Comparison of ENCODE assay signal across 8 mouse cellular contexts in genomic region chr10:40246374-40247165, GRCm38 (mm10). TPM values are rescaled to one million over a fixed set of nuclear protein-coding genes. Genes with fewer than 3 reads are reported as not detected.
A peak's percentile ranks its signal among the peaks of the same experiment; 100 is the strongest.
DNase-seq lines count a peak whose midpoint lies in the region; ATAC-seq and TF ChIP-seq lines count a peak whose summit lies in the region.

Rpf2 (minus strand) TSS chr10:40247036.

- H3K9me3 ChIP-seq in heart, embryonic 13.5 days: no peaks in the 10 kb centered on the region
- no peaks in the 10 kb centered on the region for H3K9me3 ChIP-seq in liver, embryonic 14.5 days (ENCODE audit: control insufficient read depth, low read length)
- no peaks in the 10 kb centered on the region for H3K9me3 ChIP-seq in neural tube, embryonic 11.5 days (ENCODE audit: control insufficient read depth, low read length)
- no peaks in the 10 kb centered on the region for H3K9me3 ChIP-seq in stomach, postnatal 0 days (ENCODE audit: control insufficient read depth, low read length)

- peak; percentile 99 for ATAC-seq in CD4-positive, CD25-positive, alpha-beta regulatory T cell, adult 4 months
- ATAC-seq in erythroid progenitor cell, adult 5-6 weeks (replicated peaks; ENCODE audit: low FRiP score, poor library complexity, severe bottlenecking): peak; percentile 95
- ATAC-seq in heart, embryonic 13.5 days (ENCODE audit: extremely low read depth, insufficient number of reproducible peaks, low FRiP score, low TSS enrichment): peak; percentile 80
- ATAC-seq in liver, embryonic 14.5 days (ENCODE audit: insufficient read depth): peak; percentile 88
- ATAC-seq in neural tube, embryonic 11.5 days (ENCODE audit: insufficient read depth, low FRiP score, low TSS enrichment): peak; percentile 93
- peak; percentile 95 for ATAC-seq in stomach, postnatal 0 days (ENCODE audit: low FRiP score, low TSS enrichment)

- TF ChIP-seq CTCF in liver, embryonic 14.5 days (IDR thresholded peaks at IDR 0.05; ENCODE audit: low read depth): 0 out of 2 replicates have a peak, but pooled peaks have one; percentile 14
- no peak for TF ChIP-seq CTCF in stomach, postnatal 0 days (IDR thresholded peaks at IDR 0.05; ENCODE audit: low read depth)

- H3K36me3 ChIP-seq in heart, embryonic 13.5 days: peaks cover 71% of the 10 kb centered on the region
- peaks cover 8% of the 10 kb centered on the region for H3K36me3 ChIP-seq in liver, embryonic 14.5 days (replicated peaks; ENCODE audit: control insufficient read depth, insufficient read depth, low read depth)
- H3K36me3 ChIP-seq in neural tube, embryonic 11.5 days (ENCODE audit: control insufficient read depth, insufficient read depth, low read length): peaks cover 11% of the 10 kb centered on the region
- H3K36me3 ChIP-seq in stomach, postnatal 0 days (ENCODE audit: control insufficient read depth, insufficient read depth, low read length): peaks cover 21% of the 10 kb centered on the region; the same call in 1 of the 2 replicates

- H3K4me1 ChIP-seq in heart, embryonic 13.5 days: peaks cover 11% of the 10 kb centered on the region
- H3K4me1 ChIP-seq in liver, embryonic 14.5 days (replicated peaks; ENCODE audit: control insufficient read depth in 2 of 2, insufficient read depth in 2 of 2, low read length in 1 of 2): peaks cover 5 to 15% of the 10 kb centered on the region in 2 experiments; a peak in 3 of 4 replicates
- H3K4me1 ChIP-seq in neural tube, embryonic 11.5 days (ENCODE audit: control insufficient read depth, insufficient read depth, low read length): no peaks in the 10 kb centered on the region
- 0 out of 2 replicates have a peak, but pooled peaks cover 2% of the 10 kb centered on the region for H3K4me1 ChIP-seq in stomach, postnatal 0 days (replicated peaks; ENCODE audit: control insufficient read depth, insufficient read depth)

- TF ChIP-seq EP300 in liver, embryonic 14.5 days (IDR thresholded peaks at IDR 0.05; ENCODE audit: low read depth): no peak
- TF ChIP-seq EP300 in stomach, postnatal 0 days (optimal IDR thresholded peaks at IDR 0.05): no peak

- peak within 1 kb of the TSS; percentile 72 for H3K4me2 ChIP-seq in heart, embryonic 13.5 days
- H3K4me2 ChIP-seq in liver, embryonic 14.5 days (ENCODE audit: low read depth): peak within 1 kb of the TSS; percentile 87
- peak within 1 kb of the TSS; percentile 51 for H3K4me2 ChIP-seq in neural tube, embryonic 11.5 days (ENCODE audit: low read depth)
- peak within 1 kb of the TSS; percentile 84 for H3K4me2 ChIP-seq in stomach, postnatal 0 days (replicated peaks; ENCODE audit: low read depth)

- WGBS in heart, embryonic 13.5 days: 1% methylated on average over 54 of the region's 54 CpGs
- under 1% methylated on average over 54 of the region's 54 CpGs for WGBS in liver, embryonic 14.5 days (ENCODE audit: insufficient replicate concordance)
- 1% methylated on average over 54 of the region's 54 CpGs for WGBS in neural tube, embryonic 11.5 days
- WGBS in stomach, postnatal 0 days: under 1% methylated on average over 54 of the region's 54 CpGs

- peak within 1 kb of the TSS; percentile 56 for H3K27ac ChIP-seq in heart, embryonic 13.5 days (replicated peaks)
- peak within 1 kb of the TSS; percentile 55 for H3K27ac ChIP-seq in liver, embryonic 14.5 days
- peak within 1 kb of the TSS; percentile 46; the same call in 1 of the 2 replicates for H3K27ac ChIP-seq in neural tube, embryonic 11.5 days (ENCODE audit: low read depth, low read length)
- peak within 1 kb of the TSS; percentile 81 for H3K27ac ChIP-seq in stomach, postnatal 0 days (replicated peaks)

- H3K4me3 ChIP-seq in heart, embryonic 13.5 days: peak within 1 kb of the TSS; percentile 73
- H3K4me3 ChIP-seq in liver, embryonic 14.5 days (ENCODE audit: insufficient read depth in 1 of 2, low read depth in 2 of 2, low read length in 2 of 2): peak within 1 kb of the TSS; percentile 65 to 99
- peak within 1 kb of the TSS; percentile 77 for H3K4me3 ChIP-seq in neural tube, embryonic 11.5 days (ENCODE audit: low read depth, low read length)
- H3K4me3 ChIP-seq in stomach, postnatal 0 days (ENCODE audit: low read depth, low read length): peak within 1 kb of the TSS; percentile 77

- DNase-seq in brain, embryonic 18.5 days (ENCODE audit: low read depth, low spot score): peak; percentile 84
- peak; percentile 90 for DNase-seq in kidney, postnatal 10 days
- peak; percentile 75 to 78 (median 76) for DNase-seq in liver, embryonic 14.5 days (ENCODE audit: low read depth in 3 of 3, low spot score in 3 of 3)
- DNase-seq in neural tube, embryonic 11.5 days (ENCODE audit: low spot score): peak; percentile 92
- DNase-seq in stomach, postnatal 0 days (ENCODE audit: low spot score): peak; percentile 89

- peak within 1 kb of the TSS; percentile 86 for H3K9ac ChIP-seq in heart, embryonic 13.5 days
- H3K9ac ChIP-seq in liver, embryonic 14.5 days (replicated peaks): peak within 1 kb of the TSS; percentile 77
- H3K9ac ChIP-seq in neural tube, embryonic 11.5 days (ENCODE audit: low read length): peak within 1 kb of the TSS; percentile 71
- H3K9ac ChIP-seq in stomach, postnatal 0 days (ENCODE audit: low read length): peak within 1 kb of the TSS; percentile 79

- no peaks in the 10 kb centered on the region for H3K27me3 ChIP-seq in heart, embryonic 13.5 days (replicated peaks)
- H3K27me3 ChIP-seq in liver, embryonic 14.5 days (ENCODE audit: control insufficient read depth, insufficient read depth, low read length): no peaks in the 10 kb centered on the region
- H3K27me3 ChIP-seq in neural tube, embryonic 11.5 days (ENCODE audit: control insufficient read depth, insufficient read depth, low read length): no peaks in the 10 kb centered on the region
- no peaks in the 10 kb centered on the region for H3K27me3 ChIP-seq in stomach, postnatal 0 days (ENCODE audit: control insufficient read depth, insufficient read depth, low read length)

RNA-seq across cellular contexts. Expression of gene Rpf2, which starts in this region (rescaled TPM):
- polyA plus RNA-seq in CD4-positive, CD25-positive, alpha-beta regulatory T cell, adult 4 months (2017; shearing (Covaris generic)): 10 to 100 TPM; 59.7 to 68.8 TPM
- 13.0 and 15.5 TPM in 2 replicates for total RNA-seq in erythroid progenitor cell, adult 5-6 weeks (2015; ENCODE audit: low replicate concordance)
- 18.4 and 19.4 TPM in 2 replicates for total RNA-seq in erythroid progenitor cell, adult 5-6 weeks (2017; ENCODE audit: low replicate concordance)
- 42.6 and 45.6 TPM in 2 replicates for polyA plus RNA-seq in heart, embryonic 13.5 days (2015; fragmentation: Nextera tagmentation; extraction: Ambion mirVana)
- 7.3 and 16.8 TPM in 2 replicates for polyA plus RNA-seq in liver, embryonic 14.5 days (2012; rRNA removed)
- 38.9 and 39.2 TPM in 2 replicates for polyA plus RNA-seq in liver, embryonic 14.5 days (2014; fragmentation: Nextera tagmentation; extraction: Ambion mirVana)
- 85.7 and 87.0 TPM in 2 replicates for polyA plus RNA-seq in neural tube, embryonic 11.5 days (2014; fragmentation: Nextera tagmentation; extraction: Ambion mirVana)
- 31.5 and 33.6 TPM in 2 replicates for polyA plus RNA-seq in stomach, postnatal 0 days (2015; fragmentation: Nextera tagmentation; extraction: Ambion mirVana)

Comparison
In these comparisons a context has a peak if more than half of its experiments do, and no peak if none do; other contexts are left out.
1. Peak in every context shown above with its lines: DNase-seq, ATAC-seq, H3K4me3 ChIP-seq and H3K27ac ChIP-seq.